18 mouse cellular contexts compared by ENCODE assay signal in genomic region chr3:70401187-70401586, GRCm38 (mm10).
"Had no signal": no experiment of that assay in that cellular context is flagged by ENCODE, and none has a peak within 500 bp of the region (broad histone marks: within the 10 kb centered on the region; RNA-seq: fewer than 3 reads in every experiment).

No protein-coding gene starts in this region.

- H3K9ac ChIP-seq: lung, embryonic 15.5 days; midbrain, embryonic 12.5 days; neural tube, embryonic 13.5 days; neural tube, embryonic 15.5 days had no signal

- H3K27me3 ChIP-seq: lung, embryonic 15.5 days; midbrain, embryonic 12.5 days; neural tube, embryonic 13.5 days; neural tube, embryonic 15.5 days had no signal

- DNase-seq: lung, postnatal 10 days; lung, postnatal 4 days; midbrain, embryonic 14.5 days; retina, postnatal 1 day; right cerebral cortex, adult 18-20 months; right cerebral cortex, postnatal 25 days; right cerebral cortex, postnatal 4 days; spleen, adult 18-20 months; thymus, adult 18-20 months; thymus, postnatal 14 days; thymus, postnatal 36 days had no signal

- H3K4me2 ChIP-seq: lung, embryonic 15.5 days; midbrain, embryonic 12.5 days; neural tube, embryonic 13.5 days; neural tube, embryonic 15.5 days had no signal

- H3K27ac ChIP-seq: lung, embryonic 15.5 days; midbrain, embryonic 10.5 days; midbrain, embryonic 12.5 days; neural tube, embryonic 13.5 days; neural tube, embryonic 15.5 days had no signal

- H3K4me1 ChIP-seq: midbrain, embryonic 10.5 days; midbrain, embryonic 12.5 days; neural tube, embryonic 13.5 days; neural tube, embryonic 15.5 days had no signal

- H3K36me3 ChIP-seq: lung, embryonic 15.5 days; midbrain, embryonic 10.5 days; midbrain, embryonic 12.5 days; neural tube, embryonic 13.5 days; neural tube, embryonic 15.5 days had no signal

- ATAC-seq: midbrain, embryonic 16.5 days had no signal

- H3K4me3 ChIP-seq: lung, embryonic 15.5 days; midbrain, embryonic 10.5 days; midbrain, embryonic 12.5 days; myocyte; neural tube, embryonic 13.5 days; neural tube, embryonic 15.5 days had no signal

- H3K9me3 ChIP-seq: lung, embryonic 15.5 days; midbrain, embryonic 10.5 days; midbrain, embryonic 12.5 days; neural tube, embryonic 13.5 days; neural tube, embryonic 15.5 days had no signal
